Mouse (Mus musculus): ENCODE data around the gene Havcr2.
"Not testable (repeated sequence)": the region's sequence is repeated elsewhere in the genome, so short reads cannot be mapped to it uniquely, and the experiment has no call there.

Havcr2 gene

DNA sequence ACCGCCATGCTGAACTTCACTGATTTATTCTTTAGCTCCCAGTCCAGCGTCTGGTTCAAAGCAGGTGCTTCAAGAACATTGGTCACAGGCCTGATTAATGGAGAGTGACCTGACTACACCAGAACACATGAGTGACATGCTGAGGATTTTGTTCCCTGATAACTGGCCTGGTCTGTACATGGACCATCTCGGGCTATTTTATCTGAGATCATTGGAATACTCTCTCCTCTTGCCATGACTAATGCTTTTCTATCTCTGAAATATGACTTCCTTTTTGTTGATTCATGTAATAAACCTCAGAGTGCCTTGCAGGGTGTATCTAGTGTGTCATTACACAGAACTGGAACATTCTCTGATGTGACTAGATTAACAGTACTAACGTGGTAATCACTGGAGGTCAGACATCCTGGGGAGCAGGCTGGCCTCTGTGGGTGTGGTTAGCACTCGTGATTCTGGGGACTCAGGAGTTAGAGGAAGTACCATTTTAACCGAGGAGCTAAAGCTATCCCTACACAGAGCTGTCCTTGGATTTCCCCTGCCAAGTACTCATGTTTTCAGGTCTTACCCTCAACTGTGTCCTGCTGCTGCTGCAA is at the start of gene Havcr2:
Havcr2 (plus strand) TSS at position 483 of the 593 bp plus-strand sequence.
- no peak for DNase-seq

DNA sequence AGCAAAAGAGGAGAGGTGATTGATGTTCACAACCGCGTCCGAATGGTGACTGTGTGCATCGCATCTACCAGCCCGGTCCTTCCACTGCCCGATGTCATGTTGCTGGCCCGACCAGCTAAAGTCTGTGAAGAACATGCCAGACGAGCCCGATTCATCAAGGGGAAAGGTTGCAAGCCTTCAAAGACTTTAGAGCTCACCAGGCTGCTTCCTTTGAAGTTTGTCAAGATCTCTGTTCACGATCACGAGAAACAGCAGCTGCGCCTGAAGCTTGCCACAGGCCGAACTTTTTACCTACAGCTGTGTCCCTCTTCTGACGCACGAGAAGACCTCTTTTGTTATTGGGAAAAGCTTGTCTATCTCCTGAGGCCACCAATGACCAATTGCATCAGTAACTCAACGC is 49.7 kb upstream of the Havcr2 start:
- no peak for DNase-seq

DNA sequence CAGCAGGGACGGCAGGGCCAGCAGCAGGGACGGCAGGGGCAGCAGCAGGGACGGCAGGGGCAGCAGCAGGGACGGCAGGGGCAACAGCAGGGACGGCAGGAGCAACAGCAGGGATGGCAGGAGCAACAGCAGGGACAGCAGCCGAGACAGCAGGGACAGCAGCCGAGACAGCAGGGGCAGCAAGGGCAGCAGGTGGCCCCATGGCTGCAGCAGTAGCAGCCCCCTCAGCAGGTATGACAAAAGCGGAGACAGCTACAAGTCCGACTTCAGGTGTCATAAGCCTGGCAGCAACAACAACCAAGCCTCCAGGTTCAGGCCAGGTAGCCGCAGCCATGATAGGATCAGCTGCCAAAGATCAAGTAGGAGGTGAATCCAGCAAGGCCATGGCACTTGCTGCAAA is 48.0 kb upstream of the Havcr2 start:
- DNase-seq: no peak

DNA sequence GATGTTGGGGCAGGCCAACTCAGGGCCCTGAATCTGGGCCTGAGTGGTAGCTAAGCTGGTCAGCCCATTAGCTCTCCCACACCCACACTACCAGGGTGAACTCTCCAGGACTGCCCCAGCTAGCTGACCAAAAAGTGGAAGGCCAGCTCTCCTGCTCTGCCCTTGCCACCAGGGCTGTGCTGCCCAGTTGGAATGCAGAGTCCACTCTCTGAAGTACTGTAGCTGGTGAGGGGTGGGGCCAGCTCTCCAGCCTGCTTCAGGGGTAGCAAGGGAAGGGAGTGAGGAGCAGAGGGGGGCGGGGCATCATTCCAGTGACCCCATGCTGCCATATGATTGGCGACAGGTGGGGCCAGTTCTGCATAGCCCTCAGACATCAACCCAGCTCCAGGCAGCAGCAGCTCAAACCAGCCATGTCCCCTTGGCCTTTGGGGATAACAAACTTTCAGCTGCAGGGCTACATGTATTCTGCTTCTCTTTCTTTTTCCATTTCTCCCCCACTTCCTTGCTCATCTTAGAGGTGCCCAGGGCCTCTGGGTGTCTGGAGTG is 44.6 kb upstream of the Havcr2 start:
- DNase-seq: no peak

DNA sequence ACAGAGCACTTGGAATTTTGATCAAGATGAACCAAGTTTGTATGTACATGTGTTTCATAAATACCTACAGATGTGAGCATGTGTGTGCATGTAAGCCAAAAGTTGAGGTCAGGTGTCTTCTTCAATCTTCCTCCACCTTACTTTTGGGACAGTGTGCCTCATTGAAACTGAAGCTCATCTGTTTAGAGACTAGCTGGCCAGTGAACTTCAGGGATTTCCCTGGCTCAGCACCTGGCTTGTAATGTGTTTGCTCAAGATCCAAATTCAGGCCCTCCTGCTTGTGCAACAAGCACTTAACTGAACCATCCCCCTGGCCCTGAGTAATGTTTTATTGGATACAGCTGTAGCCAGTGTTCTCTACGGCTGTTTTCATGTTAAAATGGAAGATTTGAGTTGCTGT is 36.3 kb upstream of the Havcr2 start:
- DNase-seq: no peak

DNA sequence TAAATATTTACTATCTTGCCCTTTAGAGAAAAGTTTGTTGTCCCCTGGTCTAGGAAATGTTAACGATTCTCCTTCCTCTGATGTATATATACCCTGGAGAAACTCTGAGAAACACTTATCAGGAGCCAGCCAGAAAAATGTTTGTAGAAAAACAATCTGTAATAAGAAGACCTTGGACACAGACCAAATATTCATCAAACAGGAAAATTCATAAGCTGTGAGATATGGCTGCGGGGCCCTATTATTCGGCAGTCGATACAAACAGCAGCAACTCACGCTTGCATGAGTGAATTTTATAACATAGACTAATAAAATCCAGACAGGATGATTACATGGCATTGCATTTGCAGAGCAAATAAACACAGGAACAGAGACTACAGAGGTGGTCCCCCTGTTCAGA is 35.9 kb upstream of the Havcr2 start:
- DNase-seq: no peak

DNA sequence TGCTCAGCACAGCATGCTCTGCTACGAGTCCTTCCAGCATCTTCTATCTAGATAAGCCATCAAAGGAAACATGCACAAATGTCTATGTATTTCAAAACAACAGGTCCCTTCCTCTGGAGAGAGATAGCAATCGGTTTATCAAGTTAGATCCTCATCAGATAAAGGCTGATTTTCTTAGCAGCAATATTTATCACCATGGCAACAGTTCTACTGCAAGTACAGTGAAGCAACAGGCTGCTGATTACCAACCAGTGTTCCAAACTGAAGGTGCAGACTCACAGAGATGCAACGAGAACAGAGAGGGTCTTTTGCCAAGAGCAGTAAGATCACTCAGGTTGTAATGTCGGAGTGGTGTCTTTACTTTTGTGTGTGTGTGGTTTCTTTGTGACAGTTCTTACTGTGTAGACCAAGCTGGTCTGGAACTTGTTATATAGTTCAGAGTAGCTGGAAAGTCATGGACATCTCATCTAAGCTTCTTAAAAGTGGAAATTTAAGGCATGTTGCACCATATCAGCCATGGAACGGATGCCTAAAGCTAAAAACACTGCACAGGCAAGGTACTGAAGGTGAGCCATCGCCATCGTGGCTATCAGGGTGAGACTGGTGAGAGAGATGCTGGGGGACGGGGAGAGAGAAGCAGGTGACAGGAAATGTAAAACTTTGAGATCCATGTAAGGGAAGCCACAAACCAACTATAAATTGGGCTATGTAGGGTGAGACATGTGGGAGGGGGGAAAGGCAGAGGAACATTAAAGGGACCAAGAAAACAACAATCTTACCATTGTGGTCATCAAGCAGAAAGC is 33.4 kb upstream of the Havcr2 start:
- no peak for DNase-seq

- not testable (repeated sequence) for DNase-seq
Observed at GRCm38 (mm10) chr11:46428131-46428530, 26.6 kb upstream of the Havcr2 start.

- no peak for DNase-seq
Observed at GRCm38 (mm10) chr11:46430123-46430522, 24.6 kb upstream of the Havcr2 start.

GRCm38 (mm10) chr11:46431129-46431528 is 23.6 kb upstream of the Havcr2 start:
- peak; percentile 84 for DNase-seq

GRCm38 (mm10) chr11:46435363-46435762 is 19.4 kb upstream of the Havcr2 start:
- no peak for DNase-seq

- peak; percentile 95 for DNase-seq
Observed at GRCm38 (mm10) chr11:46436760-46437458, 17.8 kb upstream of the Havcr2 start, which contains the start of gene Med7. Gene Med7 (plus strand): TSS chr11:46436925.

- DNase-seq: no peak
Observed at GRCm38 (mm10) chr11:46437459-46438000, 17.2 kb upstream of the Havcr2 start.

- DNase-seq: no peak
Observed at GRCm38 (mm10) chr11:46439005-46439543, 15.7 kb upstream of the Havcr2 start.

GRCm38 (mm10) chr11:46441774-46442173 is 13.0 kb upstream of the Havcr2 start:
- DNase-seq: no peak

- no peak for DNase-seq
Observed at GRCm38 (mm10) chr11:46443152-46443551, 11.6 kb upstream of the Havcr2 start.

DNA sequence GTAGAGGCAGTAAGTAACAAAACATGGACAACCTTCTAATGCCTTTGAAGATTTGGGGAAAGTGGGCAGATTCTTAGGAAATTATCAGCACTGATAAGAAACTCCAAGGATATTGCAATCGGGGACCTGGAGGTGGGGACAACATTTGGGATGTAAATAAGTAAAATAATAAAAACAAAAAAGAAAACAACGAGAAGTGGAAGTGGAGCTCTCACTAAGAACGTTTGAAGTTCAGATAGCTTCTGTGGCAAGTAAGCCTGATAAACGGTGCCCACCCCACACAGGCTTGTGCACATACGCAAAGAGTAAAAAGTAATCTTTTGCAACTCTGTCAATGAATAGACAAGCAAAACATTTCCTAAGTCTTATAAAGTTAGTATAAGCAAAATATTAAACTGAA is 10.8 kb upstream of the Havcr2 start:
- DNase-seq: no peak

GRCm38 (mm10) chr11:46446150-46446549 is 8.6 kb upstream of the Havcr2 start:
- DNase-seq: no peak

- DNase-seq: no peak
Observed at GRCm38 (mm10) chr11:46447644-46448484, 6.9 kb upstream of the Havcr2 start.

GRCm38 (mm10) chr11:46449461-46450080 is 5.2 kb upstream of the Havcr2 start:
- DNase-seq: no peak

- DNase-seq: no peak
Observed at GRCm38 (mm10) chr11:46459960-46460359, 5.2 kb downstream of the Havcr2 start.

GRCm38 (mm10) chr11:46461362-46461761 is 6.6 kb downstream of the Havcr2 start:
- no peak for DNase-seq

Data from lung, postnatal 14 days (tissue).